Mouse (Mus musculus) hindbrain, embryonic 12.5 days (tissue): ENCODE measurements around the gene Spata4. TPM values are rescaled to one million over a fixed set of nuclear protein-coding genes. Genes with fewer than 3 reads are reported as not detected.
"Not testable (repeated sequence)": the region's sequence is repeated elsewhere in the genome, so short reads cannot be mapped to it uniquely, and the experiment has no call there.

Source experiments
- ATAC-seq: fragments of 200-750 bp; cut with Nextera tagmentation; 2 replicates; pipeline ENCODE4 v1.8.0; 2017; ENCODE audit warnings: moderate TSS enrichment; ENCODE audit not compliant: low FRiP score
- H3K27ac ChIP-seq: fragments of 300-500 bp; sonication (generic); 2 replicates; pipeline ENCODE4 v1.5.1; 2016; ENCODE audit warnings: mild to moderate bottlenecking
- H3K27me3 ChIP-seq: fragments of 300-500 bp; sonication (generic); 2 replicates; pipeline ENCODE4 v1.6.1; 2016; ENCODE audit warnings: mild to moderate bottlenecking
- H3K36me3 ChIP-seq: fragments of 300-500 bp; sonication (generic); 2 replicates; pipeline ENCODE4 v1.6.1; 2016; ENCODE audit warnings: mild to moderate bottlenecking
- H3K4me1 ChIP-seq: fragments of 300-500 bp; sonication (generic); 2 replicates; pipeline ENCODE4 v1.6.1; 2016
- H3K4me2 ChIP-seq: fragments of 300-500 bp; sonication (generic); replicated peaks from 2 replicates; pipeline ENCODE4 v1.6.1; 2016; ENCODE audit warnings: mild to moderate bottlenecking
- H3K4me3 ChIP-seq: fragments of 300-500 bp; sonication (generic); 2 replicates; pipeline ENCODE4 v1.5.1; 2016; ENCODE audit warnings: mild to moderate bottlenecking
- H3K9ac ChIP-seq: fragments of 300-500 bp; sonication (generic); 2 replicates; pipeline ENCODE4 v1.6.1; 2016; ENCODE audit warnings: mild to moderate bottlenecking, moderate library complexity
- H3K9me3 ChIP-seq: fragments of 300-500 bp; sonication (generic); replicated peaks from 2 replicates; pipeline ENCODE4 v1.6.1; 2016; ENCODE audit warnings: mild to moderate bottlenecking
- WGBS: fragments of 180-500 bp; shearing (Covaris S2); methylation state at CpG from one replicate; pipeline ENCODE4 v1.1.7; 2016; 5-methylcytosine and 5-hydroxymethylcytosine counted together
- polyA plus RNA-seq: library from polyadenylated mRNA; unstranded; fragments of >200 nt; fragmentation: Nextera tagmentation; extraction: Ambion mirVana; gene quantifications from 2 replicates; pipeline ENCODE4 v1.2.1, GENCODE M21; 2016

Gene Spata4
- polyA plus RNA-seq, 1 experiment from 2014 or later: not detected

DNA sequence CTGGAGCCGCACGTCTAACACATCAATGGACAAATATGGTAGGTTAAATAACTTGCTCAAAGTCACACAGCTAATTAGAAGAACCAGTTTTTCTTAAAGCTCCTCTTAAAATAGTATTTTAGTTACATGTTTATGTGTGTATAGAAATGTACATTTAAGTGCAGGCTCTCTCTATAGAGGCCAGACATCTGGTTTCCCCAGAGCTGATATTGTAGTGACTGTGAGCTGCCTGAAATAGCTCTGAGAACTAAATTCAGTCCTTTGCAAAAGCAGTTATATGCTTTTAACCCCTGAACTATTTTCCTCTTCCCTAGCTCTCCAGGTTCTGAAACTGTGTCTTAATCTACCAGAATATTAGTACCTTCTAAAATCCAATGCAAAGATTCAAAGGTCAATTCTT, 3.2 kb upstream of the Spata4 start:
- no peak overlapping the region for H3K27ac ChIP-seq
- H3K27me3 ChIP-seq: no peaks in the 10 kb centered on the region
- no peak overlapping the region for H3K9ac ChIP-seq
- no peak for ATAC-seq
- no peak overlapping the region for H3K4me2 ChIP-seq
- 90% methylated on average over 2 of the region's 2 CpGs for WGBS
- no peaks in the 10 kb centered on the region for H3K9me3 ChIP-seq
- no peaks in the 10 kb centered on the region for H3K36me3 ChIP-seq
- peaks cover 7% of the 10 kb centered on the region; the same call in 1 of the 2 replicates for H3K4me1 ChIP-seq
- H3K4me3 ChIP-seq: no peak overlapping the region

DNA sequence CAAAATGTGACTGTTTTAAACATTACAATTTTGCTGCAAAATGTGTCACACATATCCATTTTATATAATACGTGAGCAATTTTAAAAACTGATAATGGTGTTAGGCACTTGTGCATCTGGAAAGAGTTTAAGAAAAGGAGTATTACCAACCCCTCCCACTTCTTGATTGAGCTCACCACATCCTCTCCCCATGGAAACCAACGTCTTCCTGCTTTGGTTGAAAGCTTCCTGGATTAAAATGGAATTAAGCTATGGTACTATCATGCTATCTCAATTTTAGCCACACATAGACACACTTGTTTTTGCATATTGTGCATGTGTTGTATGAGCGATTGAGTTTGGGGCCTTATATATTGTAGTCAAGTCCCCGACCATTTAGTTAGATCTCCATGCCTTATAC, 2.9 kb downstream of the Spata4 start:
- WGBS: 81% methylated on average over 4 of the region's 4 CpGs
- H3K4me3 ChIP-seq: no peak overlapping the region
- ATAC-seq: no peak
- no peak overlapping the region for H3K9ac ChIP-seq
- H3K36me3 ChIP-seq: no peaks in the 10 kb centered on the region
- H3K4me1 ChIP-seq: peaks cover 7% of the 10 kb centered on the region; the same call in 1 of the 2 replicates
- no peaks in the 10 kb centered on the region for H3K27me3 ChIP-seq
- H3K9me3 ChIP-seq: no peaks in the 10 kb centered on the region
- H3K27ac ChIP-seq: no peak overlapping the region
- no peak overlapping the region for H3K4me2 ChIP-seq

DNA sequence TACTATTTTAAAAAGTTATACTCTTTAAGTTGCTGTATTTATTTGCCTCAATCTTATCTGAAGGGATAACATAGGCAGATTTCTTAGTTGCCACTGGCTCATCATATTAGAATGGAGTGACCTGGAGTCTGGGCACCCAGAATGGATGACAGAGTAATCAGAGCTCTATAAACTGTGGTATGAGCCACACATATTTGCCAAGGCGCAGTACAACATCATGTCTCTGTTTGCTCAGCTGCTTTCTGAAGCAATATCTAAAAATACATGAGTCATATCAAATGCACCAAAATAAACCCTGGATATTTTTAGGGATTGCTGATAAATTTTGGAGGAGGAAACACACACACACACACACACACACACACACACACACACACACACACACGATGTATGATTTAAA, 8.8 kb downstream of the Spata4 start:
- Histone ChIP-seq H3K36me3 (no peaks in the 10 kb centered on the region), H3K9ac (no peak overlapping the region), H3K27me3 (no peaks in the 10 kb centered on the region), H3K4me2 (no peak overlapping the region), H3K27ac (no peak overlapping the region), H3K4me3 (no peak overlapping the region), H3K9me3 (no peaks in the 10 kb centered on the region), H3K4me1 (no peaks in the 10 kb centered on the region)
- WGBS: 97% methylated on average over 2 of the region's 2 CpGs
- no peak for ATAC-seq

DNA sequence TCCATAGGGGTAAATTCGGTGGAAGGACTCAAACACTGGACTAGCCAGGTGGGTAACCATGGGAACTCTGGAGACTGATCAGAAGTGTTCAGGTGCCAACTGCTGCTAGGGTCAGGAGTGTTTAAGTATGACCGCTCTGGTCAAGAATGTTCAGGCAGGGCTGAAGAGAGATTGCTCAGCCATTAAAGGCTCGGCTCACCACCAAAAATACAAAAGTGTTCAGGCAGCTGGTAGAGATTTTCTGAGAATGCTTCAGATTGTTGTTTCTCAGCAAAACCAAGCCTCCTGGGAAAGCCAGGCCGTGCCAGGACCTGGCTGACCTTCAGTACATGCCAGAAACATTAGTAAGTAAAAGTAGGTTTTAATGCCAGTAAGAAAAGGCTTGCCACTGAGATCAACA, 9.7 kb downstream of the Spata4 start:
- Histone ChIP-seq H3K4me3 (no peak overlapping the region), H3K9ac (no peak overlapping the region), H3K36me3 (no peaks in the 10 kb centered on the region), H3K27me3 (no peaks in the 10 kb centered on the region), H3K27ac (no peak overlapping the region), H3K9me3 (no peaks in the 10 kb centered on the region), H3K4me1 (no peaks in the 10 kb centered on the region), H3K4me2 (no peak overlapping the region)
- no peak for ATAC-seq
- 76% methylated on average over 4 of the region's 4 CpGs for WGBS

DNA sequence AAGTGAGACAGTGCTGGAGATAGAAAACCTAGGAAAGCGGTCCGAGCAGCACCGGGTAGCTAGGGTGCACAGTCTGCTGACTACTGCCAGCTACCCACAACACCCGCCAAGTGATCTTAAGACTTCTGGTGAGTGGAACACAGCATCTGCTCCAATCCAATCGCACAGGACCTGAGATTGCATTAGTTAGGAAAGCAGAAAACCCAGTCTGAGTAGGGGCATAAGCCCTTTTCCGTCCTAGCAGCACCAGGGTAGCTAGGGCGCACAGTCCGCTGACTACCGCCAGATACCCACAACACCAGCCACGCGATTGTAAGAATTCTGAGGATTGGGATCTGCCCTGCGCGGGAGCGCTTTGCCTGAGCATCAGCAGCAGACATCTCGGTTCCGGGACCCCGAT, 16.1 kb downstream of the Spata4 start:
- not testable (repeated sequence) for H3K27me3 ChIP-seq, ATAC-seq, H3K4me3 ChIP-seq, H3K9me3 ChIP-seq, H3K4me2 ChIP-seq, H3K27ac ChIP-seq, H3K4me1 ChIP-seq, H3K9ac ChIP-seq, H3K36me3 ChIP-seq
- 89% methylated on average over 17 of the region's 17 CpGs for WGBS

DNA sequence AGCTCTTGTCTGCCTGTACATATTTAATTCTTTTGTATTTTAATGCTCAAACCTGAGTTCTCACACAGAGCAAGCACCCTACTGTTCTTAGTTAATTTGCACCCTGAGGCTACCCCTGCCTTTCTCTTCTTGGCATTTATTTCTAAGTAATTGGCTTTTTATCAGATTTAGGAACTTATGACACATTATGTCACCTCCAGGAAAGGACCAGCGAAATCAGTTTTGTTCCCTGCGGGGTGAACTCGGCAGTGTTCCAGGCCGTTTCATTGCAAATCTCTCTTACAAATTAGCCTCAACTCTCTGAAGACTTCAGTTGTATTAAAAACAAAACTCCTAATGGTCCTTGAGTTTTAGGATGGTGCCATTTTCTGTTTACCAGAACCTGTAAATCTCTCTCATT, 38.1 kb downstream of the Spata4 start:
- 77% methylated on average over 4 of the region's 4 CpGs for WGBS

More for the DNA sequence above, 38.1 kb downstream of the Spata4 start:
- H3K27me3 ChIP-seq: no peaks in the 10 kb centered on the region
- H3K9ac ChIP-seq: no peak overlapping the region
- H3K4me1 ChIP-seq: no peaks in the 10 kb centered on the region
- ATAC-seq: no peak; the same call in 1 of the 2 replicates
- no peak overlapping the region for H3K4me2 ChIP-seq
- H3K36me3 ChIP-seq: no peaks in the 10 kb centered on the region
- no peaks in the 10 kb centered on the region for H3K9me3 ChIP-seq
- H3K4me3 ChIP-seq: no peak overlapping the region
- H3K27ac ChIP-seq: no peak overlapping the region

Other genes starting within 250 kb of the Spata4 start
- 5.5 and 6.2 TPM in 2 replicates for gene Asb5, start 71.2 kb upstream of the Spata4 start, polyA plus RNA-seq
- gene Spcs3, start 70.8 kb upstream of the Spata4 start, polyA plus RNA-seq: 78.3 and 84.1 TPM in 2 replicates